Mouse (Mus musculus) CD4-positive helper T cell, adult 2 months (primary cell): Measurements from ENCODE around the gene Adamts2.

Experiments
- DNase-seq: peaks from one replicate; pipeline ENCODE4 v3.0.0-alpha.2; 2012; ENCODE audit warnings: low read depth, missing footprints, low spot score

Gene Adamts2

GRCm38 (mm10) chr11:50733146-50733545, 131.3 kb downstream of the Adamts2 start:
- no peak for DNase-seq

- DNase-seq = no peak
These were observed 132.2 kb downstream of the Adamts2 start for GRCm38 (mm10) chr11:50734129-50734528.

- no peak for DNase-seq
These were observed 134.7 kb downstream of the Adamts2 start for GRCm38 (mm10) chr11:50736548-50736947.

- DNase-seq = no peak
These were observed 136.6 kb downstream of the Adamts2 start for GRCm38 (mm10) chr11:50738436-50738835.

- DNase-seq = no peak
These were observed 137.6 kb downstream of the Adamts2 start for GRCm38 (mm10) chr11:50739453-50739852.

- DNase-seq = no peak
These were observed 140.3 kb downstream of the Adamts2 start for GRCm38 (mm10) chr11:50742146-50742545.

GRCm38 (mm10) chr11:50744971-50745370, 143.1 kb downstream of the Adamts2 start:
- DNase-seq = no peak

GRCm38 (mm10) chr11:50746508-50746907, 144.6 kb downstream of the Adamts2 start:
- DNase-seq = no peak

- no peak for DNase-seq
These were observed 149.2 kb downstream of the Adamts2 start for GRCm38 (mm10) chr11:50750983-50751585.

GRCm38 (mm10) chr11:50757741-50758140, 155.9 kb downstream of the Adamts2 start:
- DNase-seq = no peak

- no peak for DNase-seq
These were observed 164.6 kb downstream of the Adamts2 start for GRCm38 (mm10) chr11:50766461-50766860.

GRCm38 (mm10) chr11:50767039-50767438, 165.2 kb downstream of the Adamts2 start:
- peak; percentile 26 for DNase-seq

GRCm38 (mm10) chr11:50768995-50769749, 167.3 kb downstream of the Adamts2 start:
- DNase-seq = peak; percentile 57

GRCm38 (mm10) chr11:50771006-50771405, 169.1 kb downstream of the Adamts2 start:
- no peak for DNase-seq

GRCm38 (mm10) chr11:50797674-50798073, 195.8 kb downstream of the Adamts2 start:
- no peak for DNase-seq

- DNase-seq = peak; percentile 12
These were observed 197.0 kb downstream of the Adamts2 start for GRCm38 (mm10) chr11:50798836-50799235.

GRCm38 (mm10) chr11:50814233-50814632, 212.3 kb downstream of the Adamts2 start:
- DNase-seq = no peak

GRCm38 (mm10) chr11:50826214-50826613, 224.3 kb downstream of the Adamts2 start:
- DNase-seq = no peak

- DNase-seq = peak; percentile 72
These were observed 225.4 kb downstream of the Adamts2 start, which contains the start of gene Zfp354c for GRCm38 (mm10) chr11:50827010-50827953. Gene Zfp354c (minus strand): TSS chr11:50827724.

- peak; percentile 80 for DNase-seq
These were observed 233.8 kb downstream of the Adamts2 start for GRCm38 (mm10) chr11:50835727-50836126.

- peak; percentile 79 for DNase-seq
These were observed 239.3 kb downstream of the Adamts2 start, which contains the start of gene Zfp879 for GRCm38 (mm10) chr11:50841023-50841735. Gene Zfp879 (minus strand): TSS chr11:50841552.
